Mouse (Mus musculus): ENCODE data around the gene Armc2. TPM values are rescaled to one million over a fixed set of nuclear protein-coding genes. Genes with fewer than 3 reads are reported as not detected.

The Armc2 gene
- total and polyA plus RNA-seq, 3 experiments: 0.34 to 0.99 (median 0.90) TPM

- H3K79me2 ChIP-seq (replicated peaks; ENCODE audit: control insufficient read depth, extremely low read depth, insufficient read depth, poor library complexity, severe bottlenecking): 0 out of 2 replicates have a peak, but pooled peaks cover 2% of the 10 kb centered on the region
- TF ChIP-seq UBTF (IDR thresholded peaks at IDR 0.05; ENCODE audit: low read depth, low read length): no peak
- no peak for TF ChIP-seq ELF1 (IDR thresholded peaks at IDR 0.05; ENCODE audit: low read depth, low read length)
- TF ChIP-seq ETS1 (conservative IDR thresholded peaks at IDR 0.05; ENCODE audit: low read depth, low read length): no peak
- no peak for TF ChIP-seq NRF1 (IDR thresholded peaks at IDR 0.05; ENCODE audit: low read depth, low read length)
- TF ChIP-seq MAZ (IDR thresholded peaks at IDR 0.05; ENCODE audit: low read depth, low read length): no peak
- no peak for TF ChIP-seq KAT2A (IDR thresholded peaks at IDR 0.05; ENCODE audit: insufficient replicate concordance, low read length)
- no peak for TF ChIP-seq MXI1 (IDR thresholded peaks at IDR 0.05; ENCODE audit: low read depth, low read length)
- TF ChIP-seq RAD21 (IDR thresholded peaks at IDR 0.05; ENCODE audit: low read depth, low read length): no peak
- no peak for TF ChIP-seq EP300 (IDR thresholded peaks at IDR 0.05; ENCODE audit: low read length)
- no peak for TF ChIP-seq CHD2 (IDR thresholded peaks at IDR 0.05; ENCODE audit: low read length)
- no peak for TF ChIP-seq JUN (IDR thresholded peaks at IDR 0.05; ENCODE audit: insufficient read depth, low read depth, low read length)
- no peak for TF ChIP-seq MAX (IDR thresholded peaks at IDR 0.05; ENCODE audit: low read length)
- no peak for TF ChIP-seq CHD1 (IDR thresholded peaks at IDR 0.05; ENCODE audit: low read depth, low read length)
- no peak for TF ChIP-seq JUND (conservative IDR thresholded peaks at IDR 0.05; ENCODE audit: low read depth, low read length)
- no peak for TF ChIP-seq ZKSCAN1 (IDR thresholded peaks at IDR 0.05; ENCODE audit: borderline replicate concordance, low read depth, low read length)
- TF ChIP-seq ZMIZ1 (IDR thresholded peaks at IDR 0.05; ENCODE audit: low read depth, low read length): no peak
- no peak for TF ChIP-seq CTCF (conservative IDR thresholded peaks at IDR 0.05 in 1 of 2, IDR thresholded peaks at IDR 0.05 in 1 of 2; ENCODE audit: low read depth in 2 of 2, low read length in 2 of 2)
- no peak for TF ChIP-seq MAFK (IDR thresholded peaks at IDR 0.05; ENCODE audit: insufficient replicate concordance, low read length)
- no peak overlapping the region for H3K4me2 ChIP-seq (ENCODE audit: insufficient read depth, low read depth, poor library complexity, severe bottlenecking)
- no peak overlapping the region for H3K4me3 ChIP-seq (replicated peaks in 1 of 3; ENCODE audit: low read depth in 2 of 3, low read length in 2 of 3, poor library complexity in 1 of 3)
- dilution Hi-C loops (cut with MboI; ENCODE audit: extremely low pct_ligation_motif_present, extremely low pct_unique_long_range_greater_than_20kb, low sequenced_read_pairs): no loop called here
- peaks cover 10 to 60% of the 10 kb centered on the region in 2 experiments; a peak in 3 of 4 replicates for H3K4me1 ChIP-seq (ENCODE audit: control insufficient read depth in 1 of 2, insufficient read depth in 2 of 2)
- DNase-seq (ENCODE audit: extremely low read depth): no peak
- H3K9ac ChIP-seq (ENCODE audit: insufficient read depth, low read depth): no peak overlapping the region
- in situ Hi-C loops (cut with MboI; ENCODE audit: low pct_ligation_motif_present, low pct_unique_long_range_greater_than_20kb, low sequenced_read_pairs): loop anchor here (10.0 kb wide), 1 partner anchor 55 kb away; no protein-coding TSS in a partner anchor
- H3K36me3 ChIP-seq (replicated peaks in 1 of 2; ENCODE audit: control insufficient read depth in 1 of 2, insufficient read depth in 1 of 2, low read length in 1 of 2): peaks cover 0 to under 1% of the 10 kb centered on the region in 2 experiments
- H3K27ac ChIP-seq (ENCODE audit: insufficient read depth, low read depth): no peak overlapping the region
- H3K27me3 ChIP-seq (replicated peaks): no peaks in the 10 kb centered on the region
- no peaks in the 10 kb centered on the region for H3K9me3 ChIP-seq (replicated peaks; ENCODE audit: low read length)
These were observed 128.7 kb downstream of the Armc2 start for GRCm38 (mm10) chr10:41889566-41889965.

GRCm38 (mm10) chr10:41888365-41888941 is 129.8 kb downstream of the Armc2 start:
- TF ChIP-seq RAD21 (IDR thresholded peaks at IDR 0.05; ENCODE audit: low read depth, low read length) (peak; percentile 1; the same call in 1 of the 2 replicates), ZMIZ1 (IDR thresholded peaks at IDR 0.05; ENCODE audit: low read depth, low read length) (peak; percentile 68; the same call in 1 of the 2 replicates), MEF2A (IDR thresholded peaks at IDR 0.05; ENCODE audit: borderline replicate concordance, low read depth, low read length) (0 out of 2 replicates have a peak, but pooled peaks have one; percentile 13), EP300 (IDR thresholded peaks at IDR 0.05; ENCODE audit: low read length) (no peak), MAX (IDR thresholded peaks at IDR 0.05; ENCODE audit: low read length) (peak; percentile 24; the same call in 1 of the 2 replicates), TBP (conservative IDR thresholded peaks at IDR 0.05; ENCODE audit: low read depth, low read length) (peak; percentile 83), JUN (IDR thresholded peaks at IDR 0.05; ENCODE audit: insufficient read depth, low read depth, low read length) (no peak), NELFE (IDR thresholded peaks at IDR 0.05; ENCODE audit: low read depth, low read length) (0 out of 2 replicates have a peak, but pooled peaks have one; percentile 32), MAFK (IDR thresholded peaks at IDR 0.05; ENCODE audit: insufficient replicate concordance, low read length) (peak; percentile 69; the same call in 1 of the 2 replicates), BHLHE40 (IDR thresholded peaks at IDR 0.05; ENCODE audit: low read depth, low read length) (no peak), CHD1 (IDR thresholded peaks at IDR 0.05; ENCODE audit: low read depth, low read length) (no peak), CTCF (conservative IDR thresholded peaks at IDR 0.05 in 1 of 2, IDR thresholded peaks at IDR 0.05 in 1 of 2; ENCODE audit: low read depth in 2 of 2, low read length in 2 of 2) (peak; percentile 21 to 47; a peak in 2 of 4 replicates), SIN3A (IDR thresholded peaks at IDR 0.05; ENCODE audit: low read length) (0 out of 2 replicates have a peak, but pooled peaks have one; percentile 19), RCOR1 (conservative IDR thresholded peaks at IDR 0.05; ENCODE audit: low read depth, low read length) (no peak), POLR2AphosphoS2 (IDR thresholded peaks at IDR 0.05; ENCODE audit: low read depth, low read length) (no peak)
- Histone ChIP-seq H3K79me2 (replicated peaks; ENCODE audit: control insufficient read depth, extremely low read depth, insufficient read depth, poor library complexity, severe bottlenecking) (0 out of 2 replicates have a peak, but pooled peaks cover 2% of the 10 kb centered on the region), H3K36me3 (replicated peaks in 1 of 2; ENCODE audit: control insufficient read depth in 1 of 2, insufficient read depth in 1 of 2, low read length in 1 of 2) (no peaks in the 10 kb centered on the region), H3K4me1 (ENCODE audit: control insufficient read depth in 1 of 2, insufficient read depth in 2 of 2) (peaks cover 6 to 59% of the 10 kb centered on the region in 2 experiments; a peak in 3 of 4 replicates), H3K9ac (ENCODE audit: insufficient read depth, low read depth) (no peak overlapping the region), H3K27ac (ENCODE audit: insufficient read depth, low read depth) (no peak overlapping the region), H3K27me3 (replicated peaks) (no peaks in the 10 kb centered on the region), H3K4me3 (replicated peaks in 1 of 3; ENCODE audit: low read depth in 2 of 3, low read length in 2 of 3, poor library complexity in 1 of 3) (peak overlapping the region in 2 of 3 experiments; percentile 58 to 65), H3K4me2 (ENCODE audit: insufficient read depth, low read depth, poor library complexity, severe bottlenecking) (peak overlapping the region; percentile 52; the same call in 1 of the 2 replicates), H3K9me3 (replicated peaks; ENCODE audit: low read length) (no peaks in the 10 kb centered on the region)
- in situ Hi-C loops (cut with MboI; ENCODE audit: low pct_ligation_motif_present, low pct_unique_long_range_greater_than_20kb, low sequenced_read_pairs) (loop anchor here (10.0 kb wide), 1 partner anchor 54 kb away; no protein-coding TSS in a partner anchor), dilution Hi-C loops (cut with MboI; ENCODE audit: extremely low pct_ligation_motif_present, extremely low pct_unique_long_range_greater_than_20kb, low sequenced_read_pairs) (no loop called here)
- peak; percentile 54 for DNase-seq (ENCODE audit: extremely low read depth)

Measured in CH12.LX (cell line).